Mouse (Mus musculus) erythroblast, embryonic 14.5 days (primary cell): ENCODE data around the gene Emp1. TPM values are rescaled to one million over a fixed set of nuclear protein-coding genes. Genes with fewer than 3 reads are reported as not detected.

ENCODE experiments used
- H3K27me3 ChIP-seq: 2 replicates; pipeline ENCODE4 v1.6.1; 2012; ENCODE audit warnings: inconsistent platforms; ENCODE audit not compliant: control insufficient read depth
- H3K36me3 ChIP-seq: 2 replicates; pipeline ENCODE4 v1.6.1; 2012; ENCODE audit warnings: mild to moderate bottlenecking, inconsistent platforms; ENCODE audit not compliant: control insufficient read depth
- H3K4me1 ChIP-seq: 2 replicates; pipeline ENCODE4 v1.6.1; 2012; ENCODE audit warnings: inconsistent platforms; ENCODE audit not compliant: control insufficient read depth
- H3K4me3 ChIP-seq: replicated peaks from 2 replicates; pipeline ENCODE3; 2012; ENCODE audit warnings: moderate library complexity, mild to moderate bottlenecking, inconsistent platforms
- H3K9me3 ChIP-seq: 2 replicates; pipeline ENCODE4 v1.6.1; 2012; ENCODE audit warnings: low read length, inconsistent platforms, mixed read lengths; ENCODE audit not compliant: control insufficient read depth
- GATA1 ChIP-seq: IDR thresholded peaks from 2 replicates; pipeline ENCODE4 v1.6.1; 2012; ENCODE audit warnings: low read length, inconsistent platforms, mixed read lengths
- TAL1 ChIP-seq: IDR thresholded peaks from 3 replicates; pipeline ENCODE4 v1.6.1; 2012; ENCODE audit warnings: low read length, inconsistent platforms, mixed read lengths
- polyA plus RNA-seq: library from polyadenylated mRNA; stranded (reverse); fragments of >175 nt; gene quantifications from 2 replicates; pipeline ENCODE4 v1.2.3, GENCODE M21; 2012

Emp1 gene
- polyA plus RNA-seq, 1 experiment: not detected

- Histone ChIP-seq H3K9me3 (no peaks in the 10 kb centered on the region), H3K27me3 (peaks cover 3% of the 10 kb centered on the region; the same call in 1 of the 2 replicates), H3K36me3 (no peaks in the 10 kb centered on the region), H3K4me3 (no peak overlapping the region), H3K4me1 (no peaks in the 10 kb centered on the region; the same call in 1 of the 2 replicates)
- no peak for TF ChIP-seq GATA1
- TF ChIP-seq TAL1: no peak
Measured at GRCm38 (mm10) chr6:135375818-135376217, 13.5 kb downstream of the Emp1 start.

GRCm38 (mm10) chr6:135376248-135376647 lies 13.9 kb downstream of the Emp1 start:
- no peak for TF ChIP-seq TAL1
- TF ChIP-seq GATA1: no peak

GRCm38 (mm10) chr6:135377583-135378319 lies 15.4 kb downstream of the Emp1 start:
- no peaks in the 10 kb centered on the region for H3K9me3 ChIP-seq
- no peaks in the 10 kb centered on the region for H3K36me3 ChIP-seq
- no peak overlapping the region for H3K4me3 ChIP-seq
- no peaks in the 10 kb centered on the region; the same call in 1 of the 2 replicates for H3K4me1 ChIP-seq
- no peak for TF ChIP-seq TAL1
- TF ChIP-seq GATA1: no peak
- H3K27me3 ChIP-seq: peaks cover 3% of the 10 kb centered on the region; the same call in 1 of the 2 replicates

More at GRCm38 (mm10) chr6:135376248-135376647, 13.9 kb downstream of the Emp1 start:
- H3K4me1 ChIP-seq: no peaks in the 10 kb centered on the region; the same call in 1 of the 2 replicates
- peaks cover 3% of the 10 kb centered on the region; the same call in 1 of the 2 replicates for H3K27me3 ChIP-seq
- H3K36me3 ChIP-seq: no peaks in the 10 kb centered on the region
- H3K4me3 ChIP-seq: no peak overlapping the region
- H3K9me3 ChIP-seq: no peaks in the 10 kb centered on the region

- Histone ChIP-seq H3K27me3 (no peaks in the 10 kb centered on the region), H3K4me3 (no peak overlapping the region), H3K4me1 (no peaks in the 10 kb centered on the region), H3K36me3 (no peaks in the 10 kb centered on the region), H3K9me3 (no peaks in the 10 kb centered on the region)
- TF ChIP-seq TAL1 (no peak), GATA1 (no peak)
Measured at GRCm38 (mm10) chr6:135383919-135384318, 21.6 kb downstream of the Emp1 start.

GRCm38 (mm10) chr6:135385738-135386459 lies 23.6 kb downstream of the Emp1 start:
- H3K9me3 ChIP-seq: no peaks in the 10 kb centered on the region
- H3K4me1 ChIP-seq: no peaks in the 10 kb centered on the region; the same call in 1 of the 2 replicates
- H3K27me3 ChIP-seq: no peaks in the 10 kb centered on the region
- no peaks in the 10 kb centered on the region for H3K36me3 ChIP-seq
- TF ChIP-seq GATA1: no peak
- no peak for TF ChIP-seq TAL1
- H3K4me3 ChIP-seq: no peak overlapping the region

GRCm38 (mm10) chr6:135387653-135388052 lies 25.3 kb downstream of the Emp1 start:
- no peaks in the 10 kb centered on the region for H3K36me3 ChIP-seq
- H3K9me3 ChIP-seq: no peaks in the 10 kb centered on the region
- TF ChIP-seq TAL1 (no peak), GATA1 (no peak)
- no peak overlapping the region for H3K4me3 ChIP-seq
- H3K4me1 ChIP-seq: no peaks in the 10 kb centered on the region; the same call in 1 of the 2 replicates
- no peaks in the 10 kb centered on the region for H3K27me3 ChIP-seq

GRCm38 (mm10) chr6:135388711-135389110 lies 26.4 kb downstream of the Emp1 start:
- Histone ChIP-seq H3K9me3 (no peaks in the 10 kb centered on the region), H3K27me3 (no peaks in the 10 kb centered on the region), H3K4me1 (no peaks in the 10 kb centered on the region; the same call in 1 of the 2 replicates), H3K36me3 (no peaks in the 10 kb centered on the region), H3K4me3 (no peak overlapping the region)
- TF ChIP-seq TAL1 (no peak), GATA1 (no peak)

GRCm38 (mm10) chr6:135390398-135390797 lies 28.1 kb downstream of the Emp1 start:
- TF ChIP-seq GATA1 (no peak), TAL1 (no peak)
- H3K4me1 ChIP-seq: no peaks in the 10 kb centered on the region; the same call in 1 of the 2 replicates
- H3K27me3 ChIP-seq: no peaks in the 10 kb centered on the region
- no peaks in the 10 kb centered on the region for H3K36me3 ChIP-seq
- H3K4me3 ChIP-seq: no peak overlapping the region
- H3K9me3 ChIP-seq: no peaks in the 10 kb centered on the region

- TF ChIP-seq GATA1 (no peak), TAL1 (no peak)
- Histone ChIP-seq H3K4me1 (no peaks in the 10 kb centered on the region; the same call in 1 of the 2 replicates), H3K4me3 (no peak overlapping the region), H3K36me3 (no peaks in the 10 kb centered on the region), H3K27me3 (no peaks in the 10 kb centered on the region), H3K9me3 (no peaks in the 10 kb centered on the region)
Measured at GRCm38 (mm10) chr6:135395375-135395774, 33.0 kb downstream of the Emp1 start.
